Mouse (Mus musculus): Measurements from ENCODE around the gene Wdcp.

GRCm38 (mm10) chr12:4840010-4840409 lies 3.1 kb upstream of the Wdcp start:
- no peak for TF ChIP-seq CTCF (IDR thresholded peaks at IDR 0.05)
- peak; percentile 61 for TF ChIP-seq EP300 (IDR thresholded peaks at IDR 0.05)

Measured in lung, postnatal 0 days (tissue).